Mouse (Mus musculus) bone marrow, adult 2 months (tissue): ENCODE data around the gene Abhd13. TPM values are rescaled to one million over a fixed set of nuclear protein-coding genes. Genes with fewer than 3 reads are reported as not detected.
A peak's percentile ranks its signal among the peaks of the same experiment; 100 is the strongest.

Experiments used
- H3K27ac ChIP-seq: fragments of 200-500 bp; 2 replicates; pipeline ENCODE4 v1.5.1; 2012; ENCODE audit warnings: low read depth, mild to moderate bottlenecking, control low read depth, inconsistent platforms, low read length; ENCODE audit not compliant: control insufficient read depth, poor library complexity, insufficient read depth
- H3K4me1 ChIP-seq: fragments of 200-500 bp; 2 replicates; pipeline ENCODE4 v1.6.1; 2011; ENCODE audit warnings: low read length; ENCODE audit not compliant: control insufficient read depth, insufficient read depth
- H3K4me3 ChIP-seq: fragments of 200-500 bp; replicated peaks from 2 replicates; pipeline ENCODE3; 2011; ENCODE audit warnings: mild to moderate bottlenecking, low read depth, low read length, control low read depth; ENCODE audit not compliant: control insufficient read depth
- CTCF ChIP-seq: fragments of 200-500 bp; IDR thresholded peaks from 2 replicates; pipeline ENCODE4 v1.5.1; 2011; ENCODE audit warnings: low read length, control low read depth; ENCODE audit not compliant: control insufficient read depth, insufficient read depth
- POLR2A ChIP-seq: fragments of 200-500 bp; IDR thresholded peaks from 2 replicates; pipeline ENCODE4 v1.6.1; 2011; ENCODE audit warnings: low read depth, mild to moderate bottlenecking, control low read depth, low read length, borderline replicate concordance; ENCODE audit not compliant: control insufficient read depth
- WGBS: fragments of 180-500 bp; shearing (Covaris S2); methylation state at CpG from one replicate; pipeline ENCODE4 v1.1.7; 2018; 5-methylcytosine and 5-hydroxymethylcytosine counted together
- polyA plus RNA-seq: library from polyadenylated mRNA; stranded (reverse); fragments of >200 nt; gene quantifications from 2 replicates; pipeline ENCODE4 v1.2.4, GENCODE M21; 2011; ENCODE audit warnings: low replicate concordance; ENCODE audit not compliant: missing spikeins, insufficient read depth, insufficient read length

Gene Abhd13
- polyA plus RNA-seq, 1 experiment = 4.1 TPM

DNA sequence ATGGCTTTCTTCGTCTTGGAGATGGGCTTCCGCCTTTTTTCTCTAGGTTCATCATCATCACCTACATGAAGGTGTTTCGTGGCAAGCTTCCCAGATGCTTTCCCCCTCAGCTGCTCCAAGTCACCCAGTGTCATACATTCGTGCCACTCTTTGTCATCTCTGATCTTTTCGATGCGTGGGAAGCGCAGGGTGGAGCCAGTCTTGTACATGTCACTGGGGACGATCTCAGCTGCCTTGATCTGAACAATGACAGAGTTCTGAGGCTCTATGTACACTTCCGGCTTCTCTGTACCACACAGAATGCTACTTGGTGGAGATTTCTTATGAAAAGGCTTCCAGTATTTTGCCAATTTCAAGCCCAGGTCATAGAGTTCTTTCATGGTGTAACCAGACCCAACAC is 5.6 kb upstream of the Abhd13 start:
- H3K4me3 ChIP-seq = no peak overlapping the region
- H3K27ac ChIP-seq = no peak overlapping the region
- no peak for TF ChIP-seq POLR2A
- TF ChIP-seq CTCF = no peak
- no peaks in the 10 kb centered on the region for H3K4me1 ChIP-seq
- 88% methylated on average over 9 of the region's 9 CpGs for WGBS

DNA sequence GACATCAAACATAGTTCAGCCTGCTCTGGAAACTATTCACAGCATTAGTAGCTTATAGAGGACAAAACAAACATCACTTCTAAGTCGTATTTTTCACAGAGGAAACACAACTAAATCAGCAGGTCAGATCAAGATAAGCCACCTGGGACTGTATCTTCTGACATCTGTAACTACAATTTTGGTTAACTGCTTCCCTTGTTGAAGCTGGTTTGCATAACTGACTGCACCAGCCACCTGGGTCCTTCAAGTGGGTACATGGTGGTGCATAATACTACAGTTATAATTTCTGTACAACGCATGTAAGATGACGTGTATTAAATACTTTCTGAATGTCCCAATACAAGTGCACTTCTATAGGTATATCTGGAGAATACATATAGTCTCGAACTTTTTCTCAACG is 2.2 kb upstream of the Abhd13 start:
- 10% methylated on average over 5 of the region's 5 CpGs for WGBS
- Histone ChIP-seq H3K4me3 (peak overlapping the region; percentile 11), H3K27ac (no peak overlapping the region), H3K4me1 (peaks cover 5% of the 10 kb centered on the region; the same call in 1 of the 2 replicates)
- TF ChIP-seq POLR2A (no peak), CTCF (no peak)

DNA sequence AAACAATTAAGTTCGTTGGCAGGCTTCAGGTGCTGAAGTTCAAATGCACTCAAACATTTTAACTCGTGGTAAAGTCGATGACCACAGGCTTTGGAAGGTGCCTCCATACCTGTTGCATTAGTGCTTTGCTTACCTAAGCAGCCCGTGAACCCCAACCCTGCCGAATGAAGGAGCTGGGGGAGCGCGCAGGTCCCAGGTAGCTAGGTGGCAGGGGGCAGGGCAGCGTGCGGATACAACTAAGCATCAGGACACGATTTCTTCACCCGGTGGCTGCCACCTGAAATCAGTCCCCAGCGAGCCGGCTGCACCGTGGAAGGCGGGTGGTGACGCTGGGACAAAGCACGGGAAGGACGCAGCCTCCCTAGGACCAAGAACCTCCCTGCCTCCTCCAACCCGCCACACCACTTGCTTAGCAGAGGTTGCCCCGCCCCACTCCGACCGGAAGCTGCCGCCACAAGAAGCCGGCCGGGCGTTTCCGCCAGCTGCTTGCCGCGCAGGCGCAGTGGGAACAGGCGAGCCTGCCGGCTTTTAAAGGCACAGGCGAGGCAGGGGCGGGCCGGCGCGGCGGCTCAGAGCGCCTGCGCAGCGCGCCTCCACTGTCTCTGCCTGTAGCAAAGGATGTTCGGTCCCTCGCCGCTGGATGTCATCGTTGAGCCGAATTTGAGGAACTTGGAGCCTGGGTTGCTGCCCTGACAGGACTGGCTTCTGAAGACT is 1.5 kb upstream of the Abhd13 start:
- WGBS = under 1% methylated on average over 47 of the region's 47 CpGs
- peak overlapping the region; percentile 59 for H3K27ac ChIP-seq
- TF ChIP-seq CTCF (peak; percentile 78), POLR2A (peak; percentile 82; the same call in 1 of the 2 replicates)

DNA sequence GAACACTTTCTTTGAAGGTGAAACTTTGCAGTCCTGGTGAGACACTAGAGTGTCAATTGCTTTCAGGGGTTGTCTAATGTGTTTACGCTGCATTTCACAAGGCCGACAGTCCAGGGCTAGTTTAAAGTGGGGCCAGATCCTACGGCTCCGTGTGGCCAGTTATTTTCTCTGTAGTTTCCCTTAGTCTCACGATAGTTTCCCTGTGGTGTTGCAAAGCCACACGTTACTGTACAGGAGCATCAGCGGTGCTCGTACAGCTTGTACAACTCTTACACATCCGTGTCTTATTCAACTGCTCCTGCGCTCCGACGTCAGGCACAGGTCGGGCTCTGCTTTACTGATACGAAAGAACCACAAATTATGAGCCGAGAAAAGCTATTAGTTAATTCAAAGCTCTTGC is 491 bp upstream of the Abhd13 start:
- 31% methylated on average over 15 of the region's 15 CpGs for WGBS
- TF ChIP-seq POLR2A = no peak
- TF ChIP-seq CTCF = no peak
- Histone ChIP-seq H3K27ac (no peak overlapping the region), H3K4me1 (peaks cover 5% of the 10 kb centered on the region; the same call in 1 of the 2 replicates), H3K4me3 (peak overlapping the region; percentile 41)

More for the DNA sequence above, 1.5 kb upstream of the Abhd13 start:
- Histone ChIP-seq H3K4me3 (peak overlapping the region; percentile 78), H3K4me1 (peaks cover 5% of the 10 kb centered on the region; the same call in 1 of the 2 replicates)

DNA sequence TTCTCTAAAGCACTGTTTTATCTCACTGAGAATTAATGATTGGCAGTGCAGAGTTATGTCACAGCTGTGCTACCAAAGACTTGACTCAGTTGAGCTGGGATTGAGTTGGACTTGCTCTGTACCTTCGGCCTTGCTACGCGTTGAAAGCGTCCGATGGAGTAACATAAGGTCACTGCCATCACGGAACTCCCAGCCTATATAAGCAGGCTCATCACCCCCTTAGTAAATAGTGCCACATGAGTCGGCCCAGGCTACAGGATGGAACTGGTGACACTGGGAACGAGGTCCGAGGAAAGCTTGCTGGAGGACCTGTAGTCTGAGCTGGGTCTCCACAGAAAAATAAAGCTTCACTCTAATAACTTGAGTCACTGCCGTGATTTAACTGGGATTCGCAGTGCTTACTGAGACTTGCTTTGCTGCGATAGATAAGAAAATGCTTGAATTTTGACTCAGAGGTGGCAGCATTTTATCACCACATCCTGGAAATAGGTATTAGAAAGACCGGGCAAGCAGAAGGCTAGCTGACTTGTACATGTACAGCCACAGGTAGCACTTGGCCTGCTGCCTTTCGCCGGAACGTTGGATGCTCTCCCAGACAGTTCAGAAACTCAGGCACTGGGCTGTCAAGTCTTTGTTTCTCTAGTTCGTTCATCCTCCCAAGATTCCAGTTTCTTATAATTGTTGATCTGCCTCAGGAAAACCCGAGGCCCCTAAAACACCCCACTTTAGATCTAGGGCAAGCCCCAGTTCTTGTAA is 1.1 kb downstream of the Abhd13 start:
- H3K27ac ChIP-seq = no peak overlapping the region
- peak overlapping the region; percentile 87 for H3K4me3 ChIP-seq
- H3K4me1 ChIP-seq = peaks cover 5% of the 10 kb centered on the region; the same call in 1 of the 2 replicates
- TF ChIP-seq POLR2A = no peak
- WGBS = 51% methylated on average over 18 of the region's 18 CpGs

DNA sequence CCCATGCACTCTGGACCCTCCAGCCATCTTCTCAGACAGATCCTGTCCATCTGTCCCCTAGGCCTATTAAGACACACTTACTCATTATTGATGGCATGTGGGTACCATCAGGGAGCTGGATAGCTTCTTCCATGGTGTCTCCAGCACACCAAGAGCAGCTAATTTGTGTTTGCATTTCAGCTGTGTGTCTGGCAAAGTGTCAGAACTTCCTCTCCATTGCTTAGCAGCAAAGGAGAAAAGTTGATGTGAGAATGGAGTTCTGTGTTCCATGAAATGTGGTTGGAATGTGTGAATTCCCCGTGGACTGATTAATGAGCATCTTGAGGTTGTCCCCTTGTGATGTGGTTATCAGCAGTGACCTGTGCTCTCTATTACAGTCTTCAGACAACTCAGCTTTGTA is 2.2 kb downstream of the Abhd13 start:
- 58% methylated on average over 1 of the region's 1 CpGs for WGBS
- no peak overlapping the region for H3K4me3 ChIP-seq
- no peak for TF ChIP-seq POLR2A
- TF ChIP-seq CTCF = no peak
- no peak overlapping the region for H3K27ac ChIP-seq
- H3K4me1 ChIP-seq = peaks cover 5% of the 10 kb centered on the region; the same call in 1 of the 2 replicates

DNA sequence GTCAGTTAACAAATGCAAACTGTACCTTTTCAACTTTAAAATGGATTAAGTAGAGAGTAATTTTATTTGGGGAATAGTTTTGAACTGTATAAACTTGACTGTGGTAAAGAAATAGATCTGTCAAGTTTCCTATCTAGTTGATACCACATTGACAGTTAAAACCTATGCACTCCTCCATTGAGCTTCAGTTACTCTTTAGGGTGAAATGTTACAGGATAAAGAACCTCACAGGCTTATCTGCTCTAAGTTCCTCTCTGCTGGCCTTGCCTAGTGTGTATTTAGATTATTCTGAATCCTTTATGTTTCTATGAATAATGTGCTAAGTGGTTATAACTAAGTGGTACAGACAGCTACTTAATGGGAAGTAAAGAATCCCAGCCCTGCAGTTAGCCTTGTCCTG is 2.7 kb downstream of the Abhd13 start:
- peaks cover 5% of the 10 kb centered on the region; the same call in 1 of the 2 replicates for H3K4me1 ChIP-seq
- H3K4me3 ChIP-seq = no peak overlapping the region
- no peak overlapping the region for H3K27ac ChIP-seq
- no peak for TF ChIP-seq POLR2A
- TF ChIP-seq CTCF = no peak

DNA sequence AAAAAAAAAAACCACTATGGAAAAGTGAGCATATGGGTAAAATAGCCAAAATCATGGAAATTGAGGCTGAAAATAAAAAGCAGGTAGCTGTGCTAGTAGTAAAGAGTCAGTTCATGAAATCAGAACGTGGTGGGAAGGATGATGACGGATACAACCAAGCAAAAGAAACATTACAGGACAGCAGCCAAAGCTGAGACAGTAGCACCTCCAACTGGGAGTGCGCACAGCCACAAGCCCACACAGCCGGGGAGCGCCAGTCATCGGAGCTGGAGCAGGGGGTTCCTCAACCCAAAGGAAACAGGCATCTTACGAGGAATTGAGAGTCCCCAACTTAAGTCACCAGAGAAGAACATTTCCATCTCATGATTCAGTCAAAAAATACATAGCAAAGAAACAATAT is 26.6 kb downstream of the Abhd13 start:
- TF ChIP-seq CTCF (no peak), POLR2A (no peak)
- Histone ChIP-seq H3K4me3 (no peak overlapping the region), H3K27ac (no peak overlapping the region), H3K4me1 (peaks cover 3% of the 10 kb centered on the region)
- WGBS = 71% methylated on average over 7 of the region's 7 CpGs
